Mouse (Mus musculus): ENCODE results near the gene Rgs21. TPM values are rescaled to one million over a fixed set of nuclear protein-coding genes. Genes with fewer than 3 reads are reported as not detected.
A peak's percentile ranks its signal among the peaks of the same experiment; 100 is the strongest.

Gene Rgs21
- total and polyA plus RNA-seq, 2 experiments from 2014 or later: not detected

GRCm38 (mm10) chr1:144544497-144544961 lies 22.9 kb downstream of the Rgs21 start:
- Histone ChIP-seq H3K4me3 (ENCODE audit: low read length) (no peak overlapping the region), H3K9ac (replicated peaks; ENCODE audit: low read length) (no peak overlapping the region), H3K27ac (no peak overlapping the region), H3K27me3 (ENCODE audit: insufficient read depth, low read length) (no peaks in the 10 kb centered on the region), H3K36me3 (ENCODE audit: insufficient read depth, low read length) (no peaks in the 10 kb centered on the region), H3K4me1 (ENCODE audit: insufficient read depth, low read length) (no peaks in the 10 kb centered on the region), H3K4me2 (ENCODE audit: low read depth, low read length) (no peak overlapping the region), H3K9me3 (ENCODE audit: low read length) (no peaks in the 10 kb centered on the region)
- DNase-seq (ENCODE audit: low spot score): peak; percentile 80
- peak; percentile 94 for ATAC-seq
- TF ChIP-seq CTCF (IDR thresholded peaks at IDR 0.05; ENCODE audit: low read depth): no peak
- 51% methylated on average over 6 of the region's 6 CpGs for WGBS

- H3K36me3 ChIP-seq (ENCODE audit: insufficient read depth, low read length): no peaks in the 10 kb centered on the region
- no peak for DNase-seq (ENCODE audit: low spot score)
- no peak overlapping the region for H3K27ac ChIP-seq
- H3K4me3 ChIP-seq (ENCODE audit: low read length): no peak overlapping the region
- H3K4me2 ChIP-seq (ENCODE audit: low read depth, low read length): no peak overlapping the region
- no peaks in the 10 kb centered on the region for H3K9me3 ChIP-seq (ENCODE audit: low read length)
- H3K4me1 ChIP-seq (ENCODE audit: insufficient read depth, low read length): no peaks in the 10 kb centered on the region
- no peak for TF ChIP-seq CTCF (IDR thresholded peaks at IDR 0.05; ENCODE audit: low read depth)
- no peaks in the 10 kb centered on the region for H3K27me3 ChIP-seq (ENCODE audit: insufficient read depth, low read length)
- WGBS: 98% methylated on average over 1 of the region's 1 CpGs
- no peak overlapping the region for H3K9ac ChIP-seq (replicated peaks; ENCODE audit: low read length)
- no peak for ATAC-seq
Measured at GRCm38 (mm10) chr1:144531746-144532145, 35.7 kb downstream of the Rgs21 start.

- Histone ChIP-seq H3K27ac (no peak overlapping the region), H3K36me3 (ENCODE audit: insufficient read depth, low read length) (no peaks in the 10 kb centered on the region), H3K4me3 (ENCODE audit: low read length) (no peak overlapping the region), H3K4me1 (ENCODE audit: insufficient read depth, low read length) (no peaks in the 10 kb centered on the region), H3K4me2 (ENCODE audit: low read depth, low read length) (no peak overlapping the region), H3K9ac (replicated peaks; ENCODE audit: low read length) (no peak overlapping the region), H3K27me3 (ENCODE audit: insufficient read depth, low read length) (no peaks in the 10 kb centered on the region), H3K9me3 (ENCODE audit: low read length) (peaks cover 4% of the 10 kb centered on the region; the same call in 1 of the 2 replicates)
- 77% methylated on average over 5 of the region's 5 CpGs for whole genome bisulfite sequencing
- DNase-seq (ENCODE audit: low spot score) (no peak), ATAC-seq (no peak)
- TF ChIP-seq CTCF (IDR thresholded peaks at IDR 0.05; ENCODE audit: low read depth): no peak
Measured at GRCm38 (mm10) chr1:144517878-144518426, 49.5 kb downstream of the Rgs21 start.

- Histone ChIP-seq H3K36me3 (ENCODE audit: insufficient read depth, low read length) (no peaks in the 10 kb centered on the region), H3K4me3 (ENCODE audit: low read length) (no peak overlapping the region), H3K27me3 (ENCODE audit: insufficient read depth, low read length) (no peaks in the 10 kb centered on the region), H3K4me2 (ENCODE audit: low read depth, low read length) (no peak overlapping the region), H3K9me3 (ENCODE audit: low read length) (no peaks in the 10 kb centered on the region), H3K9ac (replicated peaks; ENCODE audit: low read length) (no peak overlapping the region), H3K4me1 (ENCODE audit: insufficient read depth, low read length) (no peaks in the 10 kb centered on the region), H3K27ac (no peak overlapping the region)
- no peak for TF ChIP-seq CTCF (IDR thresholded peaks at IDR 0.05; ENCODE audit: low read depth)
- no peak for DNase-seq (ENCODE audit: low spot score)
- 62% methylated on average over 1 of the region's 1 CpGs for WGBS
- ATAC-seq: no peak
Measured at GRCm38 (mm10) chr1:144502241-144502640, 65.2 kb downstream of the Rgs21 start.

- Histone ChIP-seq H3K9me3 (ENCODE audit: low read length) (no peaks in the 10 kb centered on the region), H3K4me1 (ENCODE audit: insufficient read depth, low read length) (no peaks in the 10 kb centered on the region), H3K27ac (no peak overlapping the region), H3K4me3 (ENCODE audit: low read length) (no peak overlapping the region), H3K27me3 (ENCODE audit: insufficient read depth, low read length) (no peaks in the 10 kb centered on the region), H3K9ac (replicated peaks; ENCODE audit: low read length) (no peak overlapping the region), H3K36me3 (ENCODE audit: insufficient read depth, low read length) (no peaks in the 10 kb centered on the region), H3K4me2 (ENCODE audit: low read depth, low read length) (no peak overlapping the region)
- no peak for ATAC-seq
- DNase-seq (ENCODE audit: low spot score): no peak
- WGBS: 85% methylated on average over 4 of the region's 4 CpGs
- no peak for TF ChIP-seq CTCF (IDR thresholded peaks at IDR 0.05; ENCODE audit: low read depth)
Measured at GRCm38 (mm10) chr1:144500423-144500822, 67.0 kb downstream of the Rgs21 start.

GRCm38 (mm10) chr1:144499719-144500118 lies 67.7 kb downstream of the Rgs21 start:
- H3K27ac ChIP-seq: no peak overlapping the region
- H3K4me3 ChIP-seq (ENCODE audit: low read length): no peak overlapping the region
- no peak for TF ChIP-seq CTCF (IDR thresholded peaks at IDR 0.05; ENCODE audit: low read depth)

GRCm38 (mm10) chr1:144498725-144499124 lies 68.7 kb downstream of the Rgs21 start:
- Histone ChIP-seq H3K9ac (replicated peaks; ENCODE audit: low read length) (no peak overlapping the region), H3K27ac (no peak overlapping the region), H3K27me3 (ENCODE audit: insufficient read depth, low read length) (no peaks in the 10 kb centered on the region), H3K36me3 (ENCODE audit: insufficient read depth, low read length) (no peaks in the 10 kb centered on the region), H3K4me3 (ENCODE audit: low read length) (no peak overlapping the region), H3K9me3 (ENCODE audit: low read length) (no peaks in the 10 kb centered on the region; the same call in 1 of the 2 replicates), H3K4me1 (ENCODE audit: insufficient read depth, low read length) (no peaks in the 10 kb centered on the region), H3K4me2 (ENCODE audit: low read depth, low read length) (no peak overlapping the region)
- DNase-seq (ENCODE audit: low spot score) (no peak), ATAC-seq (no peak)
- no peak for TF ChIP-seq CTCF (IDR thresholded peaks at IDR 0.05; ENCODE audit: low read depth)

More at GRCm38 (mm10) chr1:144499719-144500118, 67.7 kb downstream of the Rgs21 start:
- H3K4me2 ChIP-seq (ENCODE audit: low read depth, low read length): no peak overlapping the region
- H3K9me3 ChIP-seq (ENCODE audit: low read length): no peaks in the 10 kb centered on the region
- no peaks in the 10 kb centered on the region for H3K36me3 ChIP-seq (ENCODE audit: insufficient read depth, low read length)
- no peaks in the 10 kb centered on the region for H3K4me1 ChIP-seq (ENCODE audit: insufficient read depth, low read length)
- H3K27me3 ChIP-seq (ENCODE audit: insufficient read depth, low read length): no peaks in the 10 kb centered on the region
- no peak overlapping the region for H3K9ac ChIP-seq (replicated peaks; ENCODE audit: low read length)
- 81% methylated on average over 1 of the region's 1 CpGs for WGBS
- no peak for DNase-seq (ENCODE audit: low spot score)
- ATAC-seq: no peak

Measured in hindbrain, postnatal 0 days (tissue).